Mouse (Mus musculus): ENCODE measurements around the gene Gm20683. TPM values are rescaled to one million over a fixed set of nuclear protein-coding genes. Genes with fewer than 3 reads are reported as not detected.

Gene Gm20683
- polyA plus RNA-seq, 1 experiment from 2014 or later = 1.3 TPM

GRCm38 (mm10) chr17:25802825-25803517 is 38.6 kb downstream of the Gm20683 start:
- ATAC-seq (ENCODE audit: low FRiP score) (peak; percentile 95), DNase-seq (ENCODE audit: low spot score) (peak; percentile 95)
- no peaks in the 10 kb centered on the region for H3K36me3 ChIP-seq (ENCODE audit: control insufficient read depth, insufficient read depth, low read length)
- no peaks in the 10 kb centered on the region for H3K9me3 ChIP-seq (ENCODE audit: control insufficient read depth, low read length)
- WGBS = 12% methylated on average over 10 of the region's 10 CpGs
- H3K4me1 ChIP-seq (replicated peaks; ENCODE audit: control insufficient read depth, insufficient read depth, low read length) = peaks cover 12% of the 10 kb centered on the region; the same call in 1 of the 2 replicates
- H3K4me3 ChIP-seq (ENCODE audit: low read depth, low read length) = no peak overlapping the region; the same call in 1 of the 2 replicates
- peak overlapping the region; percentile 36; the same call in 1 of the 2 replicates for H3K9ac ChIP-seq (ENCODE audit: low read depth, low read length)
- peak overlapping the region; percentile 16 for H3K4me2 ChIP-seq (replicated peaks; ENCODE audit: low read depth, low read length)
- peak overlapping the region; percentile 83 for H3K27ac ChIP-seq (ENCODE audit: low read depth, low read length)
- H3K27me3 ChIP-seq (ENCODE audit: control insufficient read depth, insufficient read depth, low read length) = no peaks in the 10 kb centered on the region

- ATAC-seq (ENCODE audit: low FRiP score) (no peak), DNase-seq (ENCODE audit: low spot score) (peak; percentile 82)
- no peaks in the 10 kb centered on the region for H3K9me3 ChIP-seq (ENCODE audit: control insufficient read depth, low read length)
- H3K27me3 ChIP-seq (ENCODE audit: control insufficient read depth, insufficient read depth, low read length) = no peaks in the 10 kb centered on the region
- peaks cover 15% of the 10 kb centered on the region for H3K4me1 ChIP-seq (replicated peaks; ENCODE audit: control insufficient read depth, insufficient read depth, low read length)
- no peak overlapping the region for H3K9ac ChIP-seq (ENCODE audit: low read depth, low read length)
- H3K4me2 ChIP-seq (replicated peaks; ENCODE audit: low read depth, low read length) = no peak overlapping the region
- 9% methylated on average over 6 of the region's 6 CpGs for WGBS
- H3K36me3 ChIP-seq (ENCODE audit: control insufficient read depth, insufficient read depth, low read length) = no peaks in the 10 kb centered on the region
- H3K4me3 ChIP-seq (ENCODE audit: low read depth, low read length) = no peak overlapping the region
- H3K27ac ChIP-seq (ENCODE audit: low read depth, low read length) = no peak overlapping the region
Measured at GRCm38 (mm10) chr17:25801029-25801428, 40.5 kb downstream of the Gm20683 start.

GRCm38 (mm10) chr17:25796951-25797369 is 44.6 kb downstream of the Gm20683 start, which contains the start of gene Metrn:
TSS of gene Metrn (minus strand) at chr17:25797136.
- Histone ChIP-seq H3K9ac (ENCODE audit: low read depth, low read length) (peak within 1 kb of the TSS; percentile 82), H3K27me3 (ENCODE audit: control insufficient read depth, insufficient read depth, low read length) (no peaks in the 10 kb centered on the region), H3K27ac (ENCODE audit: low read depth, low read length) (peak within 1 kb of the TSS; percentile 94), H3K4me1 (replicated peaks; ENCODE audit: control insufficient read depth, insufficient read depth, low read length) (peaks cover 18% of the 10 kb centered on the region), H3K36me3 (ENCODE audit: control insufficient read depth, insufficient read depth, low read length) (no peaks in the 10 kb centered on the region), H3K4me2 (replicated peaks; ENCODE audit: low read depth, low read length) (peak within 1 kb of the TSS; percentile 95), H3K4me3 (ENCODE audit: low read depth, low read length) (peak within 1 kb of the TSS; percentile 80), H3K9me3 (ENCODE audit: control insufficient read depth, low read length) (no peaks in the 10 kb centered on the region)
- under 1% methylated on average over 23 of the region's 35 CpGs for WGBS
- ATAC-seq (ENCODE audit: low FRiP score) (peak; percentile 67), DNase-seq (ENCODE audit: low spot score) (peak; percentile 93)

- Histone ChIP-seq H3K9ac (ENCODE audit: low read depth, low read length) (peak overlapping the region; percentile 82), H3K9me3 (ENCODE audit: control insufficient read depth, low read length) (no peaks in the 10 kb centered on the region), H3K27me3 (ENCODE audit: control insufficient read depth, insufficient read depth, low read length) (no peaks in the 10 kb centered on the region), H3K36me3 (ENCODE audit: control insufficient read depth, insufficient read depth, low read length) (no peaks in the 10 kb centered on the region), H3K4me1 (replicated peaks; ENCODE audit: control insufficient read depth, insufficient read depth, low read length) (peaks cover 21% of the 10 kb centered on the region), H3K27ac (ENCODE audit: low read depth, low read length) (peak overlapping the region; percentile 94), H3K4me2 (replicated peaks; ENCODE audit: low read depth, low read length) (peak overlapping the region; percentile 95), H3K4me3 (ENCODE audit: low read depth, low read length) (peak overlapping the region; percentile 80)
- ATAC-seq (ENCODE audit: low FRiP score) = no peak
- peak; percentile 56 for DNase-seq (ENCODE audit: low spot score)
- 0% methylated on average over 37 of the region's 37 CpGs for WGBS
Measured at GRCm38 (mm10) chr17:25796211-25796771, 45.3 kb downstream of the Gm20683 start.

- H3K27ac ChIP-seq (ENCODE audit: low read depth, low read length) = peak within 1 kb of the TSS; percentile 94
- peak within 1 kb of the TSS; percentile 82 for H3K9ac ChIP-seq (ENCODE audit: low read depth, low read length)
- no peaks in the 10 kb centered on the region for H3K9me3 ChIP-seq (ENCODE audit: control insufficient read depth, low read length)
- DNase-seq (ENCODE audit: low spot score) (peak; percentile 78), ATAC-seq (ENCODE audit: low FRiP score) (peak; percentile 48; the same call in 1 of the 2 replicates)
- WGBS = 2% methylated on average over 6 of the region's 6 CpGs
- H3K27me3 ChIP-seq (ENCODE audit: control insufficient read depth, insufficient read depth, low read length) = no peaks in the 10 kb centered on the region
- H3K4me3 ChIP-seq (ENCODE audit: low read depth, low read length) = peak within 1 kb of the TSS; percentile 80
- H3K4me2 ChIP-seq (replicated peaks; ENCODE audit: low read depth, low read length) = peak within 1 kb of the TSS; percentile 95
- no peaks in the 10 kb centered on the region for H3K36me3 ChIP-seq (ENCODE audit: control insufficient read depth, insufficient read depth, low read length)
- H3K4me1 ChIP-seq (replicated peaks; ENCODE audit: control insufficient read depth, insufficient read depth, low read length) = peaks cover 23% of the 10 kb centered on the region
Measured at GRCm38 (mm10) chr17:25795609-25796092, 45.9 kb downstream of the Gm20683 start, which contains the start of gene AC134908.4. TSS of gene AC134908.4 (minus strand) at chr17:25795659.

- 48% methylated on average over 17 of the region's 17 CpGs for WGBS
- DNase-seq (ENCODE audit: low spot score) = no peak
Measured at GRCm38 (mm10) chr17:25794998-25795397, 46.6 kb downstream of the Gm20683 start.

GRCm38 (mm10) chr17:25794197-25794596 is 47.4 kb downstream of the Gm20683 start:
- DNase-seq (ENCODE audit: low spot score) (peak; percentile 64), ATAC-seq (ENCODE audit: low FRiP score) (peak; percentile 30; the same call in 1 of the 2 replicates)
- H3K4me3 ChIP-seq (ENCODE audit: low read depth, low read length) = peak overlapping the region; percentile 80; the same call in 1 of the 2 replicates
- no peaks in the 10 kb centered on the region for H3K9me3 ChIP-seq (ENCODE audit: control insufficient read depth, low read length)
- no peaks in the 10 kb centered on the region for H3K27me3 ChIP-seq (ENCODE audit: control insufficient read depth, insufficient read depth, low read length)
- peak overlapping the region; percentile 95 for H3K4me2 ChIP-seq (replicated peaks; ENCODE audit: low read depth, low read length)
- no peaks in the 10 kb centered on the region for H3K36me3 ChIP-seq (ENCODE audit: control insufficient read depth, insufficient read depth, low read length)
- H3K27ac ChIP-seq (ENCODE audit: low read depth, low read length) = peak overlapping the region; percentile 94
- H3K9ac ChIP-seq (ENCODE audit: low read depth, low read length) = peak overlapping the region; percentile 29
- H3K4me1 ChIP-seq (replicated peaks; ENCODE audit: control insufficient read depth, insufficient read depth, low read length) = peaks cover 23% of the 10 kb centered on the region
- WGBS = 29% methylated on average over 13 of the region's 13 CpGs

More at GRCm38 (mm10) chr17:25794998-25795397, 46.6 kb downstream of the Gm20683 start:
- Histone ChIP-seq H3K9ac (ENCODE audit: low read depth, low read length) (peak overlapping the region; percentile 82), H3K9me3 (ENCODE audit: control insufficient read depth, low read length) (no peaks in the 10 kb centered on the region), H3K4me1 (replicated peaks; ENCODE audit: control insufficient read depth, insufficient read depth, low read length) (peaks cover 23% of the 10 kb centered on the region), H3K4me3 (ENCODE audit: low read depth, low read length) (peak overlapping the region; percentile 80), H3K4me2 (replicated peaks; ENCODE audit: low read depth, low read length) (peak overlapping the region; percentile 95), H3K36me3 (ENCODE audit: control insufficient read depth, insufficient read depth, low read length) (no peaks in the 10 kb centered on the region), H3K27ac (ENCODE audit: low read depth, low read length) (peak overlapping the region; percentile 94), H3K27me3 (ENCODE audit: control insufficient read depth, insufficient read depth, low read length) (no peaks in the 10 kb centered on the region)
- ATAC-seq (ENCODE audit: low FRiP score) = no peak

- 0 out of 2 replicates have a peak, but pooled peaks have one; percentile 46 for ATAC-seq (ENCODE audit: low FRiP score)
- Histone ChIP-seq H3K4me2 (replicated peaks; ENCODE audit: low read depth, low read length) (peak within 1 kb of the TSS; percentile 95), H3K9me3 (ENCODE audit: control insufficient read depth, low read length) (no peaks in the 10 kb centered on the region), H3K4me3 (ENCODE audit: low read depth, low read length) (peak within 1 kb of the TSS; percentile 78), H3K27me3 (ENCODE audit: control insufficient read depth, insufficient read depth, low read length) (no peaks in the 10 kb centered on the region), H3K36me3 (ENCODE audit: control insufficient read depth, insufficient read depth, low read length) (no peaks in the 10 kb centered on the region), H3K9ac (ENCODE audit: low read depth, low read length) (peak within 1 kb of the TSS; percentile 88), H3K27ac (ENCODE audit: low read depth, low read length) (peak within 1 kb of the TSS; percentile 94), H3K4me1 (replicated peaks; ENCODE audit: control insufficient read depth, insufficient read depth, low read length) (peaks cover 23% of the 10 kb centered on the region)
- under 1% methylated on average over 14 of the region's 14 CpGs for WGBS
- DNase-seq (ENCODE audit: low spot score) = no peak
Measured at GRCm38 (mm10) chr17:25792615-25793014, 48.9 kb downstream of the Gm20683 start, which contains the start of gene Fam173a. TSS of gene Fam173a (minus strand) at chr17:25792901.
